Mouse (Mus musculus): ENCODE measurements around the gene Parn.

DNA sequence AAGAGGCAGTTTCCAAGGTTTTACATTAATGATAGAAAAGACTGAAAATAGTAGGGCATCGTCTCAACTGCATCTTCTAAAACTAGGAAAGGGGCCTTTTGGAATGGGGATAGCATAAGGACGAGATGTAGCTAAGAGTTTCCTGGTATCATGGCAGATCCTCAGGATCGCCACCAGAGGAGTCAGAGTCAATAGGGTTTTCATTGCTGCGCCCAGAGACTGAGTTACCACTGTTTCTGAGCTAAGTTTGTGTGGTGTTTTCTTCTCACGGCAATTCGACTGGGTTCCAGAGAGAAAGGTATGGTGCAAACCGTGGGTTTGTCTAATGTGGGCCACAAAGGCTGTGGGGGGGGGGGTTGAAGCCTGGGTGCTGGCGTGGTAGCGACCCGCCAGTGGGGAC, 36.7 kb upstream of the Parn start:
- no peak for TF ChIP-seq CEBPB (IDR thresholded peaks at IDR 0.05; ENCODE audit: low read depth)
- no peak for TF ChIP-seq MYOD1 (IDR thresholded peaks at IDR 0.05; ENCODE audit: control insufficient read depth, insufficient read length, low read depth)
- no peak for TF ChIP-seq CTCF (IDR thresholded peaks at IDR 0.05; ENCODE audit: control insufficient read depth, insufficient read depth, insufficient read length)
- no peak for TF ChIP-seq MAX (IDR thresholded peaks at IDR 0.05)

Measured in C2C12 (cell line).